Mouse (Mus musculus) urinary bladder, postnatal 10 days (tissue): ENCODE results near the gene Cep95.
"Not testable (repeated sequence)": the region's sequence is repeated elsewhere in the genome, so short reads cannot be mapped to it uniquely, and the experiment has no call there.

Experiments
- DNase-seq: peaks from one replicate; pipeline ENCODE4 v3.0.0; 2022; ENCODE audit warnings: low spot score

Gene Cep95

DNA sequence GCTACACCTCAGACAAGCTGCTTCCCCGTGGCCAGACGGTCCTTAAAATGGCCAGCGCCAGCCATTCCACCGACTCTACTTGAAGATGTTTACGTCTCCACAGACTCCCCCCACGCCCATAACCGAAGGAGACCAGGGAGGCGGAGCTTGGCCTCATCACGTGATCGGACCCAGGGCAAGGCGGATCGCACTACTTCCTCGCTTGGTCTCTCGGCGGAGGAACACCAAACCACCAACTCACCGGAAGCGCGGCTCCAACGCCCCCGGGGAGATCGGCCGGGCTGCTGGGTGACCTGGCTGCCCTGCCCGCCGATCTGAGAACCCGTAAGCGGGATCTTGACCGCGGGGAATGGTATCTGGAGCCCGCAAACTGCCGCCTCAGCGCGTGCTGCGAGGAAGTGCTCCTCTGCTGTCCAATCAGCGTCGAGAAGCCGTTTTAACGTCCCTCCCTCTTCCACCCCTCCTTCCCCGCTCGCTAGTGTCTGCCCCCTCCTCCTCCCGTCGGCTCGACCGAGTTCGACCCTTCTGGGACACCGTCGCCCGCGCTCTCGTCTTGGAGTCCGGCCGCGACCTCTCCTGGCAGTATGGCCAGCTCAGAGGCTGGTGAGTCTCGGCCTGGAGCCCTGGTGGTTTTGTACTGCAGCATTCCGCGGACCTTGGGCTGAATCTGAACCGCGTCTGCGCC, at the start of gene Cep95, which contains the start of gene Ddx5:
Gene Cep95, plus strand, starts transcription at position 478 of the 685 bp plus-strand sequence.
Gene Ddx5, minus strand, starts transcription at position 411 of the 685 bp plus-strand sequence.
- DNase-seq, result peak; percentile 84

DNA sequence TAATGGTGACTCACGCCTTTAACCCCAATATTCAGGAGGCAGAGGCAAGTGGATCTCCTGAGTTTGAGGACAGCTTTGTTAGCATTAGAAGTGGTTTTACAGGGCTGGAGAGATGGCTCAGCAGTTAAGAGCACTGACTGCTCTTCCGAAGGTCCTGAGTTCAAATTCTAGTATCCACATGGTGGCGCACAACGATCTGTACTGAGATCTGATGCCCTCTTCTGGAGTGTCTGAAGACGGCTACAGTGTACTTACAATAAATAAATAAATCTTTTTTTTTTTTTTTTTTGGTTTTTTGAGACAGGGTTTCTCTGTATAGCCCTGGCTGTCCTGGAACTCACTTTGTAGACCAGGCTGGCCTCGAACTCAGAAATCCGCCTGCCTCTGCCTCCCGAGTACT, 48.3 kb upstream of the Cep95 start:
- DNase-seq, result not testable (repeated sequence)

DNA sequence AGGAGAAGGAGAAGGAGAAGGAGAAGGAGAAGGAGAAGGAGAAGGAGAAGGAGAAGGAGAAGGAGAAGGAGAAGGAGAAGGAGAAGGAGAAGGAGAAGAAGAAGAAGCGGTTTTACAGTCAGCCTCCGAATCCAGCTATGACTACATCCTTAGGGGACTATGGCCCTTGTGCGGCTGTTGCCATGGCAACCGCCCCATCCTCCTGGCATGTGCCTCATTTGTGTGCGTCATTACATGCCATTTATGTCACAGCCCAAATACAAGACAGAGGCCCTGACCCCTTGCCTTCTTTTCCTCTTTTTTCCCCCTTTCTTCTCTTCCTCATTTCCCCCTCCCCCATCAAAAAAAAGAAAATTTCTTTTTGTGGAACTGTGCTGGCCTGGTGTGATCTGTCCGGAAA, 47.8 kb upstream of the Cep95 start:
- DNase-seq, result no peak

DNA sequence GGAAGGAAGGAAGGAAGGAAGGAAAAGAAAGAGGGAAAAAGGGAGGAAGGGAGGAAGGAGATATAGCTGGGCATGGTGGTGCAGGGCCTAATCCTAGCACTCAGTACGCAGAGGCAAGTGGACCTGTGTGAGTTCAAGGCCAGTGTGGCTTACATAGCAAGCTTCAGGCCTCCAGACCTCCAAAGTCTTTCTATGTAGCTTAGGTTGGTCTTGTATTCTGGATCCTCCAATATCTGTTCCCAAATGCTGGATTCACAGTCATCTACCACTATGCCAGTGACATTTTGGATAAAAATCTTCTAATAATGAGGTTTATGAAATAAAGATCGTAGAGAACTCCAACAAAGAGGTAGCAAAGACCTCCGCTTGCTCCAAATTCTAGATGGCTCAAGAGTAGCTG, 47.2 kb upstream of the Cep95 start:
- no peak for DNase-seq

DNA sequence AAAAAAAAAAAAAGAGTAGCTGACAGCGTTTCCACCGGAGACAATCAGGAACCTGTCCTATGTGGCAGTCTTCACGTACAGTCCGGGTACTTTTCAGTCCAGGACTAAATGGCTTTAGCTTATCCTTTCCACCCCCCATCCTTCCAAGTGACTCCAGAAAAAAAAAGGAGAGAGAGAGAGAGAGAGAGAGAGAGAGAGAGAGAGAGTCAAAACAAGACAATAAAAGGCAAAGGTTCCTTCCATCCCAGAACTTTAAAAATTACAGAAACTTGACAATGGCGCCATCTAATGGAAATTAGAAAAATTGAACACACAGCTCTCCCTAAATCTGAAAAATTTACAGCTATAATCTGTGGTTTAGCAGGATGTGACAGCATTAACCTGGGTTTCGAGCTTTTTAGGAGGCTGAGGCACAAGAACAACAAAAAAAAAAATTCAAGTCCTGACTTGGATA, 46.6 kb upstream of the Cep95 start:
- no peak for DNase-seq

DNA sequence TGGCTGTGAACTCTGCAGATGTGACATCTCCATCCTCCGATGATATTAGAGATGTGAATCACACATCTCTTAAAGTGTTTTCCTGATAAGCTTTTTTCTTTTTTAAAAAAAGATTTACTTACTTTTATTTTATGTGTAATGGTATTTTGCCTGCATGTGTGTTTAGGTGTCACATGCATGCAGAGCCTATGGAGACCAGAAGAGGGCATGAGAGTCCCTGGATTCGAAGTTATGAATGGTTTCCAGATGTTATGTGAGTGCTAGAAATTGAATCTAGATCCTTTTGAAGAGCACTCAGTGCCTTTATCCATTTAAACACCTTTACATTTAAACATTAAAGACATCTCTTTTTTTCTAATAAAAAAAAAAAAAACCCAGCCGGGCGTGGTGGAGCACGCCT, 44.1 kb upstream of the Cep95 start:
- no peak for DNase-seq

DNA sequence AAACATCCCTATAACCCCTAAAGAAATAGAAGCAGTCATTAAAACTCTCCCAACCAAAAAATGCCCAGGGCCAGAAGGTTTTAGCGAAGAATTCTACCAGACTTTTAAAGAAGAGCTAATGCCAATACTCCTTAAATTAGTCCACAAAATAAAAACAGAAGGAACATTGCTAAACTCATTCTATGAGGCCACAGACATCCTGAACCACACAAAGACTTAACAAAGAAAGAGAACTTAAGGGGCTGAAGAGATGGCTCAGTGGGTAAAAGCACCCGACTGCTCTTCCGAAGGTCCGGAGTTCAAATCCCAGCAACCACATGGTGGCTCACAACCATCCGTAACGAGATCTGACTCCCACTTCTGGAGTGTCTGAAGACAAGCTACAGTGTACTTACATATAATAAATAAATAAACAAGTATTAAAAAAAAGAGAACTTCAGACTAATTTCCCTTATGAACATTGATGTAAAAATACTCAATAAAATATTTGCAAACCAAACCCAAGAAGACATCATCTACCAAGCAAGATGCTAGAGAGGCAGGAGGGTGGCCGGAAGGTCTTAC, 39.4 kb upstream of the Cep95 start:
- DNase-seq, result not testable (repeated sequence)

DNA sequence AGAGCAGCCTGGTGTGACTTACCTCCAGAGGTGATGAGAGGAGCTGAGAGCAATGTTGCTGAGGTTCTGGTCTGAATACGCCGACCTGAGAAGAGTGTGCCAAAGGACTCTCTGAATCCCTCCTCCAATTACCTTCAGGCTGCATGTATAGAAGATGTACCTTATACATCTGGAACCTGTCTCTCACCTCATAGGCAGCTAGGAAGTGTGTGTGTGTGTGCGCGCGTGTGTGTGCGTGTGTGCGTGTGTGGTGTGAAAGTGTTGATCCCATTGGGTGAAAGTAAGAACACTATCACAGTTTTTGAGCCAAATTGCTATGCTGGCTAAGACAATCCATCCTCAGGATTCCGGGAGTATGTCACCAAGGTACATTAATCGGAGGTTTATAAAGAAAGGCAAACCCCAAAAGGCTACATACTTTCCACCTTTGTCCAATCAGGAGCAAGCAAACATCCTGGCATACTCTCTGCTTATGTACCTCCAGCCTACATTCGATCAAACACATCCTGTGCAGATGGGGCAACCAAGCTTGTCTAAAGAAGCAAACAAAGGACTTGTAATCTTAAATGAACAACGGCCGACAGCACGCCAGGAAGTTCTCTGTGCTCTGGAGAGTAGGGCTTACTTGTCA, 38.8 kb upstream of the Cep95 start, which contains the start of gene Pecam1:
Gene Pecam1, minus strand, starts transcription at position 508 of the 631 bp plus-strand sequence.
- DNase-seq, result no peak

DNA sequence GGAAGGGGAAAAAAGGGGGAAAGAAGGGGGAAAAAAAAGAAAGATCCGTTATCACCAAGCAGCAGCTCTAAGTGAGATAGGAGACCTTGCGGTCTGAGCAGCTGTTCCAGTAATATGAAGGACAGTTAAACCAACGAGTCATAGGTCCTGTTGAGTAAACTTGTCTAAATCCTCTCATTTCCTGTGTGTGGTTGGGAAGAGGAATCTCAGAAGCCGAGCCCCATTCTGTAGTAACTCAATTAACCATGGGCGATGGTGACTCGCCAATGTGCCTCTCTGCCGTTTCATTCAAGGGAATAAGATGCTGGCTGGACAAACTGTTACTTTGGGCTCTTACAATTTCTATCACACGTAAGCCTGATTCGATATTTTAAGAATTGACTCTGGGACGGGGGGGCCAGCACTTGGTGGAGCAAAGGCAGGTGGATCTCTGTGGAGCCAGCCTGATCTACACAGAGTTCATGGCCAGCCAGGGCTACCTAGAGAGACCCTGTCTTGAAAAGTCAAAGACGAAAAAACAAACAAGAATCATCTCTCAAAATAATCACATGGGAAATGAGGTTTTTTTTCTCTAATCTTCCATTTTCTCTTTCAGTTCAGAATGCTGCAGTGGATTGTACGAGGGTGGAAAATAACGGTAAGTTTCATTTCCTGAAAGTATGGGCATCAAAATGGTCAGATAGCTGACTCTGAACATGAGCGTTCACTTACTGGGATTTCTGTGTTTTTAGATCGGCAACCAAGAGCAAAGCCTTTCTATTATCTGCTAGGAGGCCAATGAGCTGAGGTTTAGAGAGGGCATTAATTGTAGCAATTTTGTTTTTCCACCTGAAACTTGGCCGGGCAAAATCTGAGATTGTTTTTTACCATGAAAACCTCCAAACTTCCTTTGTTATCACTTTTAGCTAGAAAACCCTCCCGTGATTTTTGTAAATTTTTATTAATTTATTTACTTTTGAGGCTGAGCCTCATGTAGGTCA, 37.7 kb upstream of the Cep95 start, which contains the start of gene Milr1:
Gene Milr1, plus strand, starts transcription at position 188 of the 980 bp plus-strand sequence.
- no peak for DNase-seq

DNA sequence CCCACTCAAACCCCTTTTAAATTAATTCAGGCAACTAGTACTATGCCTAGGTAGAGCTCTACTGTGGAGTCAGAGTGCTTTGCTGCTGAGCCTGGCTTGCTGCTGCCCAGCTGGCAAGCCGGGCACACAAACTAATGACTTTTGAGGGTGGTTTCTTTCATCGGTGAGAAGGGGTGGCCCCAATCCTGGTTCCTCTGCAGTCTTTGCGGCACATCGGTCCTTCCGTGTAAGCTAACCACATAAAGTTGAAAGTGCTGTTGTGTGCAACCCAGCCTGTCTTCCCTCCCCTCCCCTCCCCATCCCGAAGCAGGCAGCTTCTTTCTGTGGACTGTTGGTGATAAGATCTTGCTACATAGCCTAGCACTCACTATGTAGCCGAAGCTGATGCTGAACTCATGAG, 36.9 kb upstream of the Cep95 start:
- no peak for DNase-seq

DNA sequence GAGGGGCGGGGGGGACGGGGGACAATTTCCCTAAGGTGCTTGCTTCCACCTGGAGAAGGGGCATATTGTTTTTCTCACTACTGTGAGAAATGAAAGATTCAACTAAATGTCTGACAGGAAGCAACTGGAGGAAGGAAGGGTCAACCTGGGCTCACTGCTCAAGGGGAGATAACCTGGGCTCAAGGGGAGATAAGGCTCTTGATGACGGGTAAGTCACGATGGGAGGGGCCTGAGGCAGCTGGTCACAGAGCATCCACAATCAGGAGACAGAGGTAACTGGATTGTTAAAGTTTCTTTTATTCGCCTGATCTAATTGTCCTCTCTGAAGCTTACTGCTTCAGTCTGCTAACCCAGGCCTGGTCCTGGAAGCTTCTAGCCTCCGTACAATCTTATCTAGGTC, 35.7 kb upstream of the Cep95 start:
- no peak for DNase-seq

DNA sequence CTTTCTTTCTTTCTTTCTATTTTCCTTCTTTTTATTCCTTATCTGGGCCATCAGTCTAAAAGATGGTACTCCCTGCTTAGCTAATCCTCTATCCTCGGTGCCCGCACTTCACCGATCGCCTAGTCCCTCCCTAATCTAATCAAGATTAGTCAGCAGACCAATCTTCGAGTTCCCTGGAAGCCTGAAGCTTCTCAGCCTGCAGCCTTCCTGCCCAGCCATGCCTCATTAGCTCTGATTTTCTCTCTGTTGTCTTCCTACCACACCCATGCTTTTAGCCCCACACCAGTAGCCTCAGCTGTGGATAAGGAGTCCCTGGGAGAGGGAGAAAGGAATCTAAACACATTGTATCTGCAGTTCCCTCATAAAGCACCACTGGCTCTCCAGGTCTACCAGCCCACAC, 33.5 kb upstream of the Cep95 start:
- DNase-seq, result no peak

DNA sequence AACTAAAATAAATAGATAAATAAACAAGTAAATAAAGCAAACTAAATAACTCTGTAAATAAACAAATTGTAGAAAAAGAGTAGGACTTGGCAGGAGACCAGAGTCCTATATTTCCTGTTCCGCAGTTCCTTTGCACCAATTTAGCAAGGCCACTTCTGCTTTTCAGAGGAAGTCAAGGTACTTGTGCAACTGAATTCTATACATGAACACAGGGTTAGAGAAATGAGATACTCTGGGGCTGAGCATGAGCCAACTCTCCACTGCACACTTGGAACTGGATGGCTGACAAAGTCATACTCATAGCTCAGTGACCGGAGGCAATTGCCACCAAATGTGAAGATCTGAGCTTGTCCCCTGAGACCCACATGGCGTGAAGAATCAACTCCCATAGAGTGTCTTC, 30.0 kb upstream of the Cep95 start:
- DNase-seq, result no peak

DNA sequence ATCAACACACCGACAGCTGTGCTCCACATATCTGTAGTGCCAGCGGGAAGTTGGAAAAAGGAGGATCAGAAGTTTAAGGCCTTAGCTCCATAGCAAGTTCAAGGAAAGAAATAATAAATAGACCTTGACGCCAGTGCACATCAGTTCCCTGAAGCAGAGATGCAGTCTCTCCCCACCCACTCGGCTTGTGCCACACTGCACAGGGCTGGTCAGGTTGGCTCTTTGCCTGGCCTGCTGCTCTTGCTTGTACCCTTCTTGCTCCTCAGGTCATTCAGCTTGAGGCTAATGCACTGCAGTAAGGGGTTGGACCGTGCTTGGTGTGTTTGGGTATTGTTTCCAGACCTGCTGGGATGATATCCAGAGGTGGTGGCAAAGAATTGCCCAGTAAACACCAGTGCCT, 28.5 kb upstream of the Cep95 start:
- no peak for DNase-seq

DNA sequence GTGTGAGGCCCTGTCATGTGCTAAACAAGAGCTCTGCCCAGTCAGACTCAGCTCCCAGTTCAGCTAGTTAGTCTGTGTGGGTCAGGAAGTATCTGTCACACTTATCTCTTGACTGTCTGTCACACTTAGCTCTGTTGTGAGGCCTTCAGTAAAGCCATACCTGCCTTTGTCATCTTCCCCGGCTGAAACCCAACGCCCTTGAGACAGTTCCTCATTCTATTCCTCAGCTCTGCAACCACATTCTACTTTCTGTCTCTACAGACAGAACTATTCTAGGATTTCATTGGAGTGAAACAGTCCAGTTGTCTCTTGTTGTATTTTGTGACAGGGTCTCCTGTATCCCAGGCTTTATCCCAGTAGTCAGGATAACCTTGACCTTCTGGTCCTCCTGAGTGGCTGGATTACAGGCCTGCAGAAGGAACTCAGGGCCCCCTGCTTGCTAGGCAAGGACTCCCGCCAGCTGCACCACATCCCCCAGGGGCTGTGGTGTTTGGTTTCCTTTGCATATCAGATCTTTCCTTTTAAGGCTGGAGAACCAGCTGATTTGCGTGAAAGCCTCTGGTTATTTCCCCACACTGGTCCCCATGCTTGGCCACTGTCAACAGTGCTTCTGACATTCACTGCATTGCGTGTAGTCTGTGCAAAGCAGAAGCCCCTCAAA, 26.8 kb upstream of the Cep95 start:
- DNase-seq, result no peak

DNA sequence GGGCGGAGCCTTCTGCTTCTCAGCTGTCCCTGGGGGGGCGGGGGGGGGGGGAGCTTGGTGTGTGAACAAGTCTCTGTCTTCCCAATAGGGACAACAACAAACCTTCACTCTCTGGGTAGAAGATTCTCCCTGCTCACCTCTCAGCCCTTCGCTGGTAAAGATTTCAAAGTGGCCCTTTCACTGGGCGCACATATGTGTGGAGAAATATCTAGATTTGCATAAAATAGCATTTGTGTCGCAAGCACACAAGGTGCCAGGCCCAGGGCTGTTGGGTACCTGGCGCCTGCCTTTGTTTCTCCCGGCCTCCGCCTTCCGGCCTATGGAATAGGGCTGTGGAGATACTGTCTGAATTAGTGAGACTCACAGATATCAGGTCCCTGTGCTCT, 26.3 kb upstream of the Cep95 start:
- no peak for DNase-seq

DNA sequence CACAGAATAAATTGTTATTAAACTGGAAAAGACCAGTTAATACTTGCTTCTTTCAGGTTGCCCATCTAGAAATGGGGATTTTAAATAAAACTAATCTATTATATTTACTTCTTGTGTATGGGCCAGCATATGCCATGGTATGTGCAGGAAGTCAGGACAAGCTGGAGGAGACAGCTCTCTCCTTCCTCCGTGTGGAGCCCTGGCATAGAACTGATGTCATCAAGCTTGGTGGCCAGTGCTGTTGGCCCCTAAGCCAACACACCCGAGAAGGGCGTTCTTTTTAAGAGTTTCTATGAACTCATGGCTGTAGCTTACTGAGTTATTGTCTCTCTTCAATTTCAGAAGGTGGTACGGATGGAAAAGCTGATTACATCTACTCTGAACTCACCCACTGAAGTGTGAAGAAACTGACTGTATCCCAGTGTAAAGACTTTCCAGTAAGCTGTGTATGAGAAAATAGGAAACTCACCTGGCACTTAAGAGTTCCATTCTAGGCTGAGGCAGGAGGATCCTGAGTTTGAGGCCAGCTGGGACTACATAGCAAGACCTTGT, 22.4 kb upstream of the Cep95 start:
- DNase-seq, result no peak

DNA sequence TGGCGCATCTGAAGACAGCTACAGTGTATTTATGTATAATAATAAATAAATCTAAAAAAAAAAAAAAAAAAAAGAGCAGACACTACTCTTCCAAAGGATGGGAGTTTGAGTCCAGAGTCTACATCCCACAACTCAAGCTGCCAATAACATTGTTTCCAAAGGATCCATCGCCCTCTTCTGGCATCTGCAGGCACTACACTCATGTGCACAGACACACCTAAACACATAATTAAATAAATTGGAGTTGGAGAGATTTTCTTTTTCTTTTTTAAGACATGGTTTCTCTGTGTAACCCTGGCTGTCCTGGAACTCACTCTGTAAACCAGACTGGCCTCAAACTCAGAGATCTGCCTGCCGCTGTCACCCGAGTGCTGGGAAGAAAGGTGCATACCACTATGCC, 21.5 kb upstream of the Cep95 start:
- no peak for DNase-seq

DNA sequence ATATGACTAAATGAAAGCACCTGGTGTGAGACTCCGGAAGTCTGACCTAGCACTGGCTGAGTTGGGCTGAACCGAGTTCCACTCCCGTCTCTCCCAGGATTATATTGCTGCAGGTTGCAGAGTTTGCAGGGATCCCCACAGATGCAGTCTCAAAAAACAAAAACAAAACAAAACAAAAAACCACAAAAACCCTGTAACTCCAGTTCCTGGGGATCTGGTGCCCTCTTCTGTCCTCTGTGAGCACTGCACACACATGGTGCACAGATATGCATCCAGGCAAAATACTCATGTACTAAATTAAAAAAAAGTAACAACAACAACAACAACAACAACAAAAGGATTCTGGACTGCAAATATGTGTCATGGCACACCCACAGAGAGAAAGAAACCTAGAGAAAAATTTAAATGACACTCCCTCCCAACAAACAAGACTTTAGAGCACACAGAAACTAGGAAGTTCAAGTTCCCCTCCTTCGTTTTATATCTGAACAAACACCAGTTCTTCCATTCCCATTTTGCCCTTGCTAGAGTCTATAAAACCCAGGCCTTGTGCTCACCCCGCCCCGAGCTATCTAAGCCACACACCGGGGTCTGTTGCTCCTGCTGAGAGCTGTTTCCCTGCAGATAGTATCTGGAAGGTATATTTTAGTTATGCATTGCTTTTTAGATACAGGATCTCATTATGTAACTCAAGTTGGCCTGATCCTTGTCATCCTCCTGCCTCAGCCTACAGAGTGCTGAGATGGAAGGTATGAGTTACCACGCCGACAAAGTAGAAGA, 18.7 kb upstream of the Cep95 start:
- no peak for DNase-seq

DNA sequence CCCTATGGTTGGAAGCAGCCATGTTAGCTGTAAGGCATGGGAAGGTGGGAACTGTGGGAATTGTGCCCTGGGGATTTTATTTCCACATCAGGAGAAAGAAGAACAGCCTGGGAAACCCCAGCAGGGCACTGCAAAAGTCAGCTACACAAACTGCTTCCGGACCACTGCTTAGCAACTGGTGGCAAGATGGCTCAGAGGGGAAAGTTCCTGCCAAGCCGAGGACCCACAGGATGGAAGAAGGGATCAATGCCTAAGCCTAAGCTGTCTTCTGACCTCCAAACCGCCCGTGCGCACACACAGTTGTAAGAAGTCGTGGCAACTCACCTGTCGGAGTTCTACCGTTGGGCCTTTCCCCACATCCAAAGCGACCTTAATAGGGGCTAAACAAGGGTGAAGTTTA, 16.0 kb upstream of the Cep95 start:
- no peak for DNase-seq

DNA sequence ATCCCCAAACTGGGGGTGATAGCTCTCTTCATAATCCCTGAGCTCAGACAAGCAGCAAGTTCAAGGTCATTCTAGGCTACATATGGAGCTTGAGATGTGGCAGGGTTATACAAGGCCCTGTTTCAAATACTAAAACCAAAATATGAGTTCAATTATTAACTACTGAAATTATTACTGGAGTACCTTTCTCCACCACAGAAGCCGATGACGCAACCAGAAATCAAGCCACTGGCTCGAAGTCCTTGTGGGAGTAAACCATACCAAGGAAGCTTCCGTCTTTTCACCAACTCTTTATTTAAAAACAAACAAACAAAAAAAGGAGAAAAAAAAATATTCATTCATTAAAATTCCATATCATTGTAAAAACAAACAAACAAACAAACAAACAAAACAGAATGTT, 12.1 kb upstream of the Cep95 start:
- no peak for DNase-seq
